Mouse (Mus musculus) layer of hippocampus, postnatal 14 days (tissue): Measurements from ENCODE around the gene Zfp853. TPM values are rescaled to one million over a fixed set of nuclear protein-coding genes. Genes with fewer than 3 reads are reported as not detected.

Experiments used
- DNase-seq, 2 experiments: peaks; one replicate each; pipeline ENCODE4 v3.0.0; 2021 to 2022; ENCODE audit warnings: low spot score in 2 of 2, mixed read lengths in 1 of 2
- total RNA-seq, 2 experiments: library from RNA; stranded (reverse); gene quantifications; 2 replicates each; pipeline ENCODE4 v1.2.3; 2021

The Zfp853 gene
- total RNA-seq, 2 experiments from 2014 or later: 7.7 to 7.9 TPM

GRCm38 (mm10) chr5:143295330-143295729, 1.9 kb upstream of the Zfp853 start:
- no peak for DNase-seq

- DNase-seq: no peak
These were observed 1.4 kb upstream of the Zfp853 start for GRCm38 (mm10) chr5:143294862-143295261.

- DNase-seq: no peak
These were observed 544 bp downstream of the Zfp853 start for GRCm38 (mm10) chr5:143292879-143293278.

GRCm38 (mm10) chr5:143289299-143289698, 4.1 kb downstream of the Zfp853 start:
- no peak for DNase-seq

GRCm38 (mm10) chr5:143288378-143288911, 5.0 kb downstream of the Zfp853 start:
- no peak for DNase-seq

GRCm38 (mm10) chr5:143287774-143288328, 5.6 kb downstream of the Zfp853 start:
- no peak for DNase-seq

- DNase-seq: no peak
These were observed 8.7 kb downstream of the Zfp853 start for GRCm38 (mm10) chr5:143284762-143285161.

GRCm38 (mm10) chr5:143279247-143279646, 14.2 kb downstream of the Zfp853 start:
- no peak for DNase-seq

GRCm38 (mm10) chr5:143275761-143276160, 17.7 kb downstream of the Zfp853 start:
- no peak for DNase-seq

- no peak for DNase-seq
These were observed 20.7 kb downstream of the Zfp853 start for GRCm38 (mm10) chr5:143272540-143273330.

- no peak for DNase-seq
These were observed 21.3 kb downstream of the Zfp853 start for GRCm38 (mm10) chr5:143272108-143272507.

- DNase-seq: no peak
These were observed 21.8 kb downstream of the Zfp853 start for GRCm38 (mm10) chr5:143271642-143272041.

- no peak for DNase-seq
These were observed 23.3 kb downstream of the Zfp853 start for GRCm38 (mm10) chr5:143270151-143270519.

GRCm38 (mm10) chr5:143269363-143270150, 23.9 kb downstream of the Zfp853 start, which contains the start of gene Zfp316:
Gene Zfp316 (minus strand): TSS chr5:143270022.
- DNase-seq: peak; percentile 65 to 71

GRCm38 (mm10) chr5:143268985-143269362, 24.4 kb downstream of the Zfp853 start:
- DNase-seq: no peak

- no peak for DNase-seq
These were observed 26.6 kb downstream of the Zfp853 start for GRCm38 (mm10) chr5:143266794-143267193.

- no peak for DNase-seq
These were observed 28.0 kb downstream of the Zfp853 start for GRCm38 (mm10) chr5:143265409-143265808.

GRCm38 (mm10) chr5:143264689-143265088, 28.7 kb downstream of the Zfp853 start:
- no peak for DNase-seq

GRCm38 (mm10) chr5:143261636-143262035, 31.8 kb downstream of the Zfp853 start:
- DNase-seq: no peak

GRCm38 (mm10) chr5:143255802-143256201, 37.6 kb downstream of the Zfp853 start:
- no peak for DNase-seq

- no peak for DNase-seq
These were observed 38.3 kb downstream of the Zfp853 start for GRCm38 (mm10) chr5:143255131-143255519.
